Mouse (Mus musculus) liver, embryonic 14.5 days (tissue): ENCODE results near the gene Samsn1.

Experiments used
- CTCF ChIP-seq: IDR thresholded peaks from 2 replicates; pipeline ENCODE4 v1.5.1; 2016; ENCODE audit warnings: antibody characterized with exemption, low read depth, control low read depth
- EP300 ChIP-seq: IDR thresholded peaks from 2 replicates; pipeline ENCODE4 v1.6.1; 2016; ENCODE audit warnings: antibody characterized with exemption, low read depth

DNA sequence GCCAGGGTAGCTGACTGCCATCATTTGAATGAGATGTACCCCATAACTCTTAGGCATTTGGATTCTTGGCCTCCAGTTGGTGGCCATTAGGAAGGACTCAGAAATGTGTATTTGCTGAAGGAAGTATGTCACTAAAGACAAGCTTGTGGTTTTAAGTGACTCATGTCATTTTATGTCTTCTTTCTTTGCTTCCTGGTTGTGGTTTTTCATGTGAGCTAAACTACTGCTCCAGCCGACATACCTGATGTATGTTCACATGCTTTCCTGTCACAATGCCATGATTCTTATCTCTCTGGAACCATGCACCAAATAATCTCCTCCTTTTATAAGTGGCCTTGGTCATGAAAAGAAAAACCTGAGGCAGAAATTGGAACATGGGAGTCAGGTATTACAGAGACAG, 38.2 kb downstream of the Samsn1 start:
- TF ChIP-seq CTCF (no peak), EP300 (no peak)
